Mouse (Mus musculus) stomach, postnatal 0 days (tissue): ENCODE results near the gene Clic1.

Experiments used
- CTCF ChIP-seq: IDR thresholded peaks from 2 replicates; pipeline ENCODE4 v1.5.1; 2016; ENCODE audit warnings: antibody characterized with exemption, low read depth, mild to moderate bottlenecking, moderate library complexity
- EP300 ChIP-seq: optimal IDR thresholded peaks from 2 replicates; pipeline ENCODE3; 2016; ENCODE audit warnings: antibody characterized with exemption

- no peak for TF ChIP-seq CTCF
- TF ChIP-seq EP300: no peak
These were observed 29.2 kb upstream of the Clic1 start for GRCm38 (mm10) chr17:35020551-35020950.
